Mouse (Mus musculus) forebrain, embryonic 15.5 days (tissue): Measurements from ENCODE around the gene Gmpr2. TPM values are rescaled to one million over a fixed set of nuclear protein-coding genes. Genes with fewer than 3 reads are reported as not detected.

Experiments used
- polyA plus RNA-seq: library from polyadenylated mRNA; unstranded; fragments of >200 nt; fragmentation: Nextera tagmentation; extraction: Ambion mirVana; gene quantifications from 2 replicates; pipeline ENCODE4 v1.2.1, GENCODE M21; 2015

Gmpr2 gene
- polyA plus RNA-seq, 1 experiment from 2014 or later: 62.2 TPM

Other genes starting within 250 kb of the Gmpr2 start
- gene Dhrs4, start 193.2 kb upstream of the Gmpr2 start, polyA plus RNA-seq: 49.6 and 60.0 TPM in 2 replicates
- gene Carmil3, start 181.3 kb upstream of the Gmpr2 start, polyA plus RNA-seq: 30.2 and 33.4 TPM in 2 replicates
- 9.1 and 10.3 TPM in 2 replicates for gene Cpne6, start 161.5 kb upstream of the Gmpr2 start, polyA plus RNA-seq
- gene Nrl, start 147.0 kb upstream of the Gmpr2 start, polyA plus RNA-seq: 0.09 and 0.11 TPM in 2 replicates
- 18.2 and 25.1 TPM in 2 replicates for gene Pck2, start 131.7 kb upstream of the Gmpr2 start, polyA plus RNA-seq
- 121 and 132 TPM in 2 replicates for gene Dcaf11, start 111.9 kb upstream of the Gmpr2 start, polyA plus RNA-seq
- 0.49 and 0.60 TPM in 2 replicates for gene A730061H03Rik, start 111.5 kb upstream of the Gmpr2 start, polyA plus RNA-seq
- gene Fitm1, start 96.3 kb upstream of the Gmpr2 start, polyA plus RNA-seq: not detected in 2 replicates
- 187 and 189 TPM in 2 replicates for gene Psme1, start 93.8 kb upstream of the Gmpr2 start, polyA plus RNA-seq
- gene Emc9, start 86.6 kb upstream of the Gmpr2 start, polyA plus RNA-seq: 15.0 and 16.0 TPM in 2 replicates
- gene Psme2, start 80.8 kb upstream of the Gmpr2 start, polyA plus RNA-seq: 187 and 211 TPM in 2 replicates
- 17.7 TPM in 2 replicates for gene Rnf31, start 80.2 kb upstream of the Gmpr2 start, polyA plus RNA-seq
- 7.2 and 8.1 TPM in 2 replicates for gene Irf9, start 68.4 kb upstream of the Gmpr2 start, polyA plus RNA-seq
- gene Rec8, start 53.9 kb upstream of the Gmpr2 start, polyA plus RNA-seq: 11.3 and 11.5 TPM in 2 replicates
- 82.0 and 82.1 TPM in 2 replicates for gene Ipo4, start 36.0 kb upstream of the Gmpr2 start, polyA plus RNA-seq
- 1.4 and 2.0 TPM in 2 replicates for gene Gm49378, start 34.0 kb upstream of the Gmpr2 start, polyA plus RNA-seq
- 61.7 and 67.2 TPM in 2 replicates for gene Tm9sf1, start 28.1 kb upstream of the Gmpr2 start, polyA plus RNA-seq
- gene Tssk4, start 21.8 kb upstream of the Gmpr2 start, polyA plus RNA-seq: 0.38 and 0.53 TPM in 2 replicates
- gene Mdp1, start 11.4 kb upstream of the Gmpr2 start, polyA plus RNA-seq: 66.0 and 68.5 TPM in 2 replicates
- 563 and 611 TPM in 2 replicates for gene Nedd8, start 183 bp downstream of the Gmpr2 start, polyA plus RNA-seq
- 32.9 and 36.2 TPM in 2 replicates for gene Tinf2, start 9.9 kb downstream of the Gmpr2 start, polyA plus RNA-seq
- gene Tgm1, start 42.0 kb downstream of the Gmpr2 start, polyA plus RNA-seq: 0.09 and 0.20 TPM in 2 replicates
- 49.9 and 51.4 TPM in 2 replicates for gene Rabggta, start 50.3 kb downstream of the Gmpr2 start, polyA plus RNA-seq
- 77.1 and 82.7 TPM in 2 replicates for gene Dhrs1, start 73.7 kb downstream of the Gmpr2 start, polyA plus RNA-seq
- gene Nop9, start 73.8 kb downstream of the Gmpr2 start, polyA plus RNA-seq: 39.7 and 41.4 TPM in 2 replicates
- gene Cideb, start 86.5 kb downstream of the Gmpr2 start, polyA plus RNA-seq: 0.15 and 0.29 TPM in 2 replicates
- gene Ltb4r2, start 89.5 kb downstream of the Gmpr2 start, polyA plus RNA-seq: 0.10 and 0.24 TPM in 2 replicates
- 0.26 TPM in 1 of 2 replicates, not detected in the other for gene Ltb4r1, start 94.0 kb downstream of the Gmpr2 start, polyA plus RNA-seq
- gene Adcy4, start 112.2 kb downstream of the Gmpr2 start, polyA plus RNA-seq: 2.9 and 4.0 TPM in 2 replicates
- 1.1 and 2.3 TPM in 2 replicates for gene Ripk3, start 116.9 kb downstream of the Gmpr2 start, polyA plus RNA-seq
- gene Nfatc4, start 151.2 kb downstream of the Gmpr2 start, polyA plus RNA-seq: 10.9 and 13.6 TPM in 2 replicates
- gene Nynrin, start 182.1 kb downstream of the Gmpr2 start, polyA plus RNA-seq: 10.5 and 10.7 TPM in 2 replicates
- gene Cbln3, start 212.5 kb downstream of the Gmpr2 start, polyA plus RNA-seq: 0.29 and 0.32 TPM in 2 replicates
- gene Khnyn, start 213.0 kb downstream of the Gmpr2 start, polyA plus RNA-seq: 10.1 and 10.4 TPM in 2 replicates
- gene Sdr39u1, start 228.4 kb downstream of the Gmpr2 start, polyA plus RNA-seq: 106 and 112 TPM in 2 replicates